Mouse (Mus musculus): ENCODE measurements around the gene Vmn1r3. TPM values are rescaled to one million over a fixed set of nuclear protein-coding genes. Genes with fewer than 3 reads are reported as not detected.

Vmn1r3 gene
- not detected in 4 replicates for total RNA-seq (2023)

GRCm38 (mm10) chr4:3185258-3185657, at the start of gene Vmn1r3:
TSS of gene Vmn1r3 (minus strand) at chr4:3185358.

GRCm38 (mm10) chr4:3167020-3167419, 18.1 kb downstream of the Vmn1r3 start, which contains the start of gene Vmn1r2:
TSS of gene Vmn1r2 (plus strand) at chr4:3167320.

Other genes with a start within 250 kb of the Vmn1r3 start
- gene Vmn1r2, start 18.0 kb downstream of the Vmn1r3 start, total RNA-seq (2023): not detected in 4 replicates

Measured in B cell, adult 62 days (primary cell).